10 mouse cellular contexts compared by ENCODE assay signal in genomic region chr13:19921084-19921827, GRCm38 (mm10).
DNase-seq lines count a peak whose midpoint lies in the region; ATAC-seq and TF ChIP-seq lines count a peak whose summit lies in the region.
"Had no signal": no experiment of that assay in that cellular context is flagged by ENCODE, and none has a peak within 500 bp of the region (broad histone marks: within the 10 kb centered on the region; RNA-seq: fewer than 3 reads in every experiment).

No protein-coding gene starts in this region.

- no peak overlapping the region for H3K4me2 ChIP-seq in heart, embryonic 14.5 days (ENCODE audit: low read length)
- H3K4me2 ChIP-seq in midbrain, embryonic 14.5 days (ENCODE audit: low read length) = no peak overlapping the region
- H3K4me2 ChIP-seq: heart, embryonic 13.5 days; lung, embryonic 15.5 days had no signal

- no peak overlapping the region for H3K4me3 ChIP-seq in heart, embryonic 14.5 days (ENCODE audit: control insufficient read depth in 1 of 2, insufficient read depth in 1 of 2, low read depth in 1 of 2, low read length in 2 of 2)
- H3K4me3 ChIP-seq in midbrain, embryonic 14.5 days (replicated peaks; ENCODE audit: low read depth, low read length) = no peak overlapping the region
- no peak overlapping the region for H3K4me3 ChIP-seq in layer of hippocampus, adult 2 months
- H3K4me3 ChIP-seq: heart, embryonic 13.5 days; lung, embryonic 15.5 days had no signal

- no peaks in the 10 kb centered on the region for H3K4me1 ChIP-seq in heart, embryonic 14.5 days (ENCODE audit: control insufficient read depth in 2 of 2, insufficient read depth in 2 of 2, low read length in 2 of 2)
- peaks cover 5% of the 10 kb centered on the region; the same call in 1 of the 2 replicates for H3K4me1 ChIP-seq in midbrain, embryonic 14.5 days (ENCODE audit: control insufficient read depth, insufficient read depth, low read length)
- H3K4me1 ChIP-seq: heart, embryonic 13.5 days; lung, embryonic 15.5 days had no signal

- TF ChIP-seq CTCF in layer of hippocampus, adult 2 months (conservative IDR thresholded peaks at IDR 0.05) = no peak

- H3K27me3 ChIP-seq in heart, embryonic 14.5 days (ENCODE audit: control insufficient read depth, insufficient read depth, low read length) = no peaks in the 10 kb centered on the region
- H3K27me3 ChIP-seq in midbrain, embryonic 14.5 days (ENCODE audit: control insufficient read depth, insufficient read depth, low read length) = no peaks in the 10 kb centered on the region
- H3K27me3 ChIP-seq: heart, embryonic 13.5 days; lung, embryonic 15.5 days had no signal

- H3K9me3 ChIP-seq in heart, embryonic 14.5 days (ENCODE audit: control insufficient read depth, low read length) = 0 out of 2 replicates have a peak, but pooled peaks cover 4% of the 10 kb centered on the region
- 0 out of 2 replicates have a peak, but pooled peaks cover 6% of the 10 kb centered on the region for H3K9me3 ChIP-seq in midbrain, embryonic 14.5 days (ENCODE audit: control insufficient read depth, low read length)
- H3K9me3 ChIP-seq: lung, embryonic 15.5 days had no signal

- WGBS in heart, embryonic 14.5 days = 78% methylated on average over 1 of the region's 1 CpGs
- 89% methylated on average over 1 of the region's 1 CpGs for WGBS in midbrain, embryonic 14.5 days

- H3K27ac ChIP-seq in heart, embryonic 14.5 days (replicated peaks in 1 of 2; ENCODE audit: control insufficient read depth in 1 of 2, insufficient read depth in 1 of 2, low read depth in 2 of 2, low read length in 2 of 2) = no peak overlapping the region
- H3K27ac ChIP-seq in midbrain, embryonic 14.5 days (replicated peaks; ENCODE audit: low read depth, low read length) = no peak overlapping the region
- H3K27ac ChIP-seq in layer of hippocampus, adult 2 months = no peak overlapping the region
- H3K27ac ChIP-seq: heart, embryonic 13.5 days; lung, embryonic 15.5 days had no signal

- DNase-seq in heart, postnatal 4 days = no peak
- DNase-seq in brain, adult 2 months (ENCODE audit: low read depth, low spot score) = peak; percentile 80
- peak; percentile 65 for DNase-seq in midbrain, embryonic 14.5 days
- DNase-seq in T-cell, adult 2 months (ENCODE audit: low spot score) = no peak
- DNase-seq in kidney, adult 11 months = no peak
- DNase-seq in layer of hippocampus, adult 2 months (ENCODE audit: low spot score in 2 of 2) = no peak

- H3K36me3 ChIP-seq in heart, embryonic 14.5 days (ENCODE audit: control insufficient read depth, insufficient read depth, low read length) = no peaks in the 10 kb centered on the region
- H3K36me3 ChIP-seq in midbrain, embryonic 14.5 days (ENCODE audit: control insufficient read depth, insufficient read depth, low read length) = no peaks in the 10 kb centered on the region
- H3K36me3 ChIP-seq: heart, embryonic 13.5 days; lung, embryonic 15.5 days had no signal

- ATAC-seq in heart, embryonic 14.5 days (ENCODE audit: insufficient number of reproducible peaks, insufficient read depth, low FRiP score, low read depth) = 0 out of 2 replicates have a peak, but pooled peaks have one; percentile 17
- ATAC-seq in granulocyte monocyte progenitor cell, adult 5-6 weeks (replicated peaks; ENCODE audit: poor library complexity, severe bottlenecking) = peak; percentile 13
- peak; percentile 55 for ATAC-seq in midbrain, embryonic 14.5 days (ENCODE audit: low FRiP score, low TSS enrichment)

- no peak overlapping the region for H3K9ac ChIP-seq in heart, embryonic 14.5 days (ENCODE audit: low read length)
- H3K9ac ChIP-seq in midbrain, embryonic 14.5 days (replicated peaks; ENCODE audit: low read length) = no peak overlapping the region
- H3K9ac ChIP-seq: heart, embryonic 13.5 days; lung, embryonic 15.5 days had no signal

Comparison
In these comparisons a context has a peak if more than half of its experiments do, and no peak if none do; other contexts are left out.
1. DNase-seq: peak in brain, adult 2 months (single experiment) and midbrain, embryonic 14.5 days (single experiment); none in heart, postnatal 4 days (single experiment), T-cell, adult 2 months (single experiment), kidney, adult 11 months (single experiment) and layer of hippocampus, adult 2 months (0 of 2).
2. Peak in every context shown above with its lines, with median percentiles within 50 percentile points of each other: ATAC-seq.